Mouse (Mus musculus): ENCODE measurements around the gene Ppp1r1a. TPM values are rescaled to one million over a fixed set of nuclear protein-coding genes. Genes with fewer than 3 reads are reported as not detected.
A peak's percentile ranks its signal among the peaks of the same experiment; 100 is the strongest.

Gene Ppp1r1a
- total RNA-seq (2021): 10 to 100 TPM; 14.8 to 18.0 TPM

GRCm38 (mm10) chr15:103537822-103538213 lies at the start of gene Ppp1r1a:
TSS of gene Ppp1r1a (minus strand) at chr15:103538003.
- peak; percentile 61 to 63 for DNase-seq
- intact Hi-C loops (cut with DNase I): no loop called here

- intact Hi-C loops (cut with DNase I): no loop called here
- no peak for DNase-seq
These were observed 48.1 kb upstream of the Ppp1r1a start for GRCm38 (mm10) chr15:103585876-103586275.

- intact Hi-C loops (cut with DNase I): no loop called here
- DNase-seq: no peak
These were observed 27.2 kb upstream of the Ppp1r1a start, which contains the start of gene Glycam1 for GRCm38 (mm10) chr15:103564981-103565380. TSS of gene Glycam1 (minus strand) at chr15:103565081.

GRCm38 (mm10) chr15:103552096-103552690 lies 14.4 kb upstream of the Ppp1r1a start:
- intact Hi-C loops (cut with DNase I): no loop called here
- peak; percentile 50 to 79 for DNase-seq

DNA sequence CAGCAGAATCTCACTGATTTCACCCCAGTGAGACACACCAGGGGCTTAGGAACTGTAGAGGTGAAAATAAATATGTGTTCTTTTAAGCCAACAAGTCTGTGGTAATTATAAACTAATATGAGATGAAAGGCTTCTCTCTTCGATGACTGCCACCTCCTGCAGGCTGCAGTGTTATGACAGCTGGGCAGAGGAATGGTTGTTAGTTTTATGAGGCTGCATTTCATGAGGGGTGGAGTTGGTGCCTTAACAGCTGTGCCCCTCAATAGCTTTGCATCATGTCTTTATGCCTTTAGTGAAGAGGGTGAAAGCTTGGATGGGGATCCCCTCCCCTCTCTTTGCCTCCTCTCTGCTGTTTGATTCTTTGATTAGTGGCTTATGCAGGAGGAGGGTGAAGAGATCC lies 13.2 kb upstream of the Ppp1r1a start:
- intact Hi-C loops (cut with DNase I): no loop called here
- DNase-seq: no peak

DNA sequence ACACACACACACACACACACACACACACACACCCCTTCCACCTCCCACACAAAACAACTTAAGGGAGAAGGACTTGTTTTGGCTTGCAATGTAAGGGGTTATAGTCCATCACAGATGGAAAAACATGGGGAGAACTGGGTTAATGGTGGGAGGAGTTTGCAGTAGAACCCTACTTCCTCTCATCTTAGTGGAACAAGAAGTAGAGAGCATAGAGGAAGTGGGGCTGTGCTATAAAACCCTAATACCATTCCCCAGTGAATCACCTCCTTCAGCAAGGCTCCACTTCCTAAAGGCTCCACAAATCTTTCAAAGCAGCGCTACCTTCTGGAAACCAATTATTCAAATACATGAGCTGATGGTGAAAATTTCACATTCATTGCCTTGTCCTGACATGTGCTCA lies 11.7 kb upstream of the Ppp1r1a start:
- no peak for DNase-seq
- intact Hi-C loops (cut with DNase I): no loop called here

DNA sequence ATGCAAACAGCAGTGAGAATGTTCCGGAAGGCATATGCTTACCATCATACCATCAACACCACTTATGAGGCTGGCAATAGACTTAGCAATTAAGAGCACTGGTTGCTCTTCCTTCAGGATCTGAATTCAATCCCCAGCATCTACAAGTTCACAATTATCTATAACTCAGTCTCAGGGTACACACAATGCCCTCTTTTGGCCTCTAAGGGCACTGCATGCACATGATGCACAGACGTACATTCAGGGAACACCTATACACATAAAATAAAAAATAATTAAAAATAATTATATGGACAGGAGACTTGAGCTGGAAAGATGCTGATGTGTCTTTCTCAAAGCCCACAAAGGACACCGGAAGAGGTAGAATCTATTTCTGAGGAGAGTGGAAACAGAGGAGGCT lies 10.2 kb upstream of the Ppp1r1a start:
- intact Hi-C loops (cut with DNase I): no loop called here

DNA sequence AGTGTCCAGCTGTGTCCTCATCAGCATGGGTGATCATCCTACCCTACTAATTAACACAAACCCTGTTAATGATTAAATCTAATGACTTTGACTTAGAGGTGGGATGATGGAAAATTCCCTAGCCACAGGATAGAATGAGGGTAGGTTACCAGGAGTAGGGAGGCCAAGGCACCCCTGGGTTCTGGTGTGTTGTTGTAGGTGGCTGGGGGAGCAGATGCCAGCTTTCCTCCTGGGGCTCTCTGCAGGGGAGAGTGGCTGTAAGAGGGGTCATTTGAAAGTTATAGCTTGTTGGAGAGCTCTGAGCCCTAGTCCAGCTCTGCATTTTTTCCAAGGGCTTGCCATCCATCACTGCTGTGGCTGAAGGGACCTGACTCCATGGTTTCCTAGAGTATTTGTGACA lies 4.7 kb upstream of the Ppp1r1a start:
- intact Hi-C loops (cut with DNase I): no loop called here
- no peak for DNase-seq

More for the DNA sequence above, 10.2 kb upstream of the Ppp1r1a start:
- no peak for DNase-seq

DNA sequence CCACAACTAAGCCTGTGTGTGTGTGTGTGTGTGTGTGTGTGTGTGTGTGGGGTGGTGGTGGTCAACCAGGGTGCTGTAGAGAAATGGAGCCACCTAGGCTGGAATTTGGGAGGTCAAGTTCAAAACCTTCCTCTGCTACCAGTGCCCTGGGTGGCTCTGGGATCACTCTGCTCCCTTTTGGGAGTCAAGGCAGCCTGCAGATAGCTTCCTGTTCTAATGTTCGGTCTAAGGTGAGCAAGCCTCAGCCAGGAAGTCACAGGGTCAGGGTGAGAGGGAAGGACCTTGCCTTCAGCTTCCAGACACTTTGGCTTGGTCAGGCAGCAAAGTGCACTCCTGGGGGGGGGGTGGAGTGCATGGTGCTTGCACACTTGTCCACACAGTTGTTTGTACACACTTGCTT lies 2.8 kb upstream of the Ppp1r1a start:
- DNase-seq: no peak
- intact Hi-C loops (cut with DNase I): no loop called here

DNA sequence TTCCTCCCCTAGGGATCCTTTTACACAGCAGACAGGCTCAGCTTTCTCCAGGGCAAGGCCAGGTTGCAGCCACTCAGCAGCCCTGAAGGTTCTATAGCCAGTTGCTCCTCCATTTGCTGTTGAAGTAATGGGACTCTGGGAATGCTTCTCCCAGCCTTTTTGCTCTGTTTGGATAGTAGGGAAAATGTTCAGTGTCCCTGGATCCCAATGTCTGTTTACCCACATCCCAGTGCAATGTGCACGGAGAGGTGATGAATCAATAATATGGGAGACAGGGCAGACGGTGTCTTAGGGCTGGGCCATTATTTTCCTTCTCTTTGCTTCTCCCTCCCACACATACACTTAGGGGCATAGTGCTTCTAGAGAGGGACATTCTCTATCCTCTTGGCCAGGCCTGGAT lies 1.5 kb upstream of the Ppp1r1a start:
- DNase-seq: no peak
- intact Hi-C loops (cut with DNase I): no loop called here

GRCm38 (mm10) chr15:103537011-103537821 lies 587 bp downstream of the Ppp1r1a start:
- intact Hi-C loops (cut with DNase I): no loop called here
- DNase-seq: peak; percentile 52 to 56

DNA sequence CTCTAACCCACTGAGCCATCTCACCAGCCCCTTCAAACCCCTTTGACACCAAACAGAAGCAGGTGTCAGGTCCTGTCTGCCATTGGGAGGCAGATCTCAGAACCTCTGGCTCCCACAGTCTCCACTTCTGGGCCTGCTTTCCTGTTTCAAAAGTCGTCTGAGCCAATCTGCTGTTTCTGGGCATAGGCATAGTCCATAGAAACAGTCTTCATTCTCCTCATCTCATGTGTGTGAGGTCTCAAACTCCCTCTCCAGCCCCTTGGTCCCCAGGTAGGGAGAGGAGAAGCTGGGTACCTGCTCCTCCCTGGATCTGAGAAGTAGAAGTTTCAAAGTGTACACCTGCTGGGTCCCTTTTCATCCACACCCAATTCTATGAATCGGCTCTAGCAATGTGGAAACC lies 1.3 kb downstream of the Ppp1r1a start:
- intact Hi-C loops (cut with DNase I): no loop called here
- no peak for DNase-seq

- DNase-seq: no peak
- intact Hi-C loops (cut with DNase I): no loop called here
These were observed 2.0 kb downstream of the Ppp1r1a start for GRCm38 (mm10) chr15:103535786-103536185.

DNA sequence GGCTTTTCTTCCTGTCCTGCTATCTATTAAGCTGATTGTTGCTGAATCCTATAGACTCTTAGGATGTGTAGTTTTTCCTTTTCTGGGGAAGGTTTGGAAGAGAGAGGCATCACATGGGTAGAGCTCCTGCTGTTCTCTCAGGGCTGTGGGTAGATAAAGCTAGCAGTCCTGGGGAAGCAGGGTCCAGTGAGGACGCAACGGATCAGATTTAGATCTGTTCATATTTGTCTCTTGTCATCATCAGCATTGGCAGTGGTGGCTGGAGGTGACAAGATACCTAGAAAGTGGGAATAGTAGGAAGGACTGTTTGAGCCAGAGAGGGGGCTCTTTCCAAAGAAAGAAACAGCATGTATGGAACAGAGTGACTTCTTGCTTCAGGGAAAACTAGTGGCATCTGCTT lies 2.8 kb downstream of the Ppp1r1a start:
- no peak for DNase-seq
- intact Hi-C loops (cut with DNase I): no loop called here

- intact Hi-C loops (cut with DNase I): no loop called here
- DNase-seq: no peak
These were observed 3.7 kb downstream of the Ppp1r1a start for GRCm38 (mm10) chr15:103534054-103534620.

GRCm38 (mm10) chr15:103530372-103530771 lies 7.4 kb downstream of the Ppp1r1a start:
- intact Hi-C loops (cut with DNase I): no loop called here
- peak; percentile 57 to 73 for DNase-seq

- intact Hi-C loops (cut with DNase I): no loop called here
These were observed 14.6 kb downstream of the Ppp1r1a start for GRCm38 (mm10) chr15:103523156-103523555.

DNA sequence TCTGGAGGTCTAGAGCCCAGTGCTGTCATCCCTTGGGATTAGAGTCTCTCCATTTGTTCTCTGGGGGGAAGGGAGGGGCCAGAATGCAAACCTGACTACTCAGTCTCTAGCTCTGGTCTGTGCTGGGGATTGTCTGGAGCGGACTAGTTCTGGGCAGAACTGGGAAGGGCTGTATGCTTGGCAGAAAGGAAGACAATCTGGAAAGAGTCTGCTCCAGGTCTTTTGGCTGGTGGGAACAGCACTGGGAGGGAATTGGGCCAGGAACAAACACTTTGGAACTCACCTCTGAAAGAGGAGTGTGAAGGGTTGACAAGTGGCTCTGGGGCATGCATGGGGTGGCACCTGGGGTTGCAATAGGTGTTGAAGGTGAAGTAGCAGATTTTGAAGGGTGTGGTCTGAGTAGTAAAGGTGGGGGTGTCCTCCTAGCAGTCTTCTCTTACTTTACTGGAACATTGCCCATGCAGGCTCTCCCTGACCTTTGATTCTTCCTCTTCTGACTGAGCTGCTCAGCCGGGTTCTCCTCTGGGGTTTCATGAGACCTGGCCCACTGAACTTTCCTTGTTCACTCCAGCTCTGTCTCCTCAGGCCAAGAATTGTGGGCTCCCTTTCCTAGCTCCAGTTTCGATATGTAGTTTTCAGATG lies 15.2 kb downstream of the Ppp1r1a start:
- intact Hi-C loops (cut with DNase I): no loop called here
- no peak for DNase-seq

More at GRCm38 (mm10) chr15:103523156-103523555, 14.6 kb downstream of the Ppp1r1a start:
- DNase-seq: no peak

DNA sequence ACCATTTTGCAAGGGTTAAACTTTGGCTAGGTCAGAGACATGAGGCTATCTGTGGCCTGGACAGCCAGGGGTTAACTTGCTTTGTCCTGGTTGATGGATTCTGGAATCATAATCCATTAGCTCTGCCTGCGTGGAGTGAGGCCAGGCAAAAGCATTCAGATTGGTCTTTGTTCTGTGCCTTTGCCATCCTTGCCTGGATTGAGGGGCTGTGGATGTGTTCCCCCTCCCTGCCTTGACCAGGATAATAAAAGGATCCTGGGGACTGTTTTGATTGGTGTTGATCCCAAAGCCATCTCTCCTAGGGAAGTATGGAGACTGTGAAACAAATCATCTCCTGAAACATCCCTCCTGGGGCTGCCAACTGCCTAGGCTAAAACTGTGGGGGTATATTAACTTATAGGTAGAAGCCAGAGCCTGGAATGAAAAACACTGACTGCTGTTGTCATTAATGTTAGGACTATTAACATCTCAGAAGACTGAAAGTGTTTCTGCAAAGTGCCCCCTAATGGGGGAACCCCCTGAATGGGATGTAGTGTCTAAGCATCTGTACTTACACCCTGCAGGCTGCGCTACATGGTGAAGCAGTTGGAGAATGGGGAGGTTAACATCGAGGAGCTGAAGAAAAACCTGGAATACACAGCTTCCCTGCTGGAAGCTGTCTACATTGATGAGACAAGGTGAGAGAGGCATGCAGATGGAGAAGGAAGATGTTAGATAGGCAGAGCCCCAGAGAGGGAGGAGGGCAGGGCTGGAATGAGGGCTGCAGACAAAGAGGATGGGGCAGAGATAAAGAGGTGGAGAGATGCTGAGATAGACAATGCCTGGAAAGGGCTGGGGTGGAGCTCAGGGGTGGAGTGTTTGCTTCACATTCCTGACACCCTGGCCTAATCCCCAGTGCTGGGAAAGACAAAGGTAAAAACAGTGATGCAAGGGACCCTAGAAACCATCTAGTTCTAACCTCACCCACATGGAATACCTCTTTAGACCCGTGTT lies 18.1 kb downstream of the Ppp1r1a start:
- intact Hi-C loops (cut with DNase I): no loop called here

More for the DNA sequence above, 18.1 kb downstream of the Ppp1r1a start:
- DNase-seq: no peak
